Mouse (Mus musculus) midbrain, embryonic 16.5 days (tissue): Measurements from ENCODE around the gene Ugt1a2. TPM values are rescaled to one million over a fixed set of nuclear protein-coding genes. Genes with fewer than 3 reads are reported as not detected.
A peak's percentile ranks its signal among the peaks of the same experiment; 100 is the strongest.

Source experiments
- ATAC-seq: fragments of 200-750 bp; cut with Nextera tagmentation; 2 replicates; pipeline ENCODE4 v1.8.0; 2017; ENCODE audit warnings: moderate TSS enrichment
- H3K27ac ChIP-seq: fragments of 300-500 bp; sonication (generic); 2 replicates; pipeline ENCODE4 v1.5.1; 2014; ENCODE audit warnings: mild to moderate bottlenecking, low read length, mixed read lengths
- H3K27me3 ChIP-seq: fragments of 300-500 bp; sonication (generic); 2 replicates; pipeline ENCODE4 v1.6.1; 2014; ENCODE audit warnings: low read depth, low read length, mixed read lengths; ENCODE audit not compliant: control insufficient read depth, insufficient read depth
- H3K36me3 ChIP-seq: fragments of 300-500 bp; sonication (generic); 2 replicates; pipeline ENCODE4 v1.6.1; 2014; ENCODE audit warnings: mild to moderate bottlenecking, low read length, moderate library complexity, mixed read lengths; ENCODE audit not compliant: control insufficient read depth, insufficient read depth
- H3K4me1 ChIP-seq: fragments of 300-500 bp; sonication (generic); 2 replicates; pipeline ENCODE4 v1.6.1; 2014; ENCODE audit warnings: mild to moderate bottlenecking, low read length, mixed read lengths; ENCODE audit not compliant: control insufficient read depth, insufficient read depth
- H3K4me2 ChIP-seq: fragments of 300-500 bp; sonication (generic); 2 replicates; pipeline ENCODE4 v1.6.1; 2014; ENCODE audit warnings: mild to moderate bottlenecking, low read length, mixed read lengths
- H3K4me3 ChIP-seq: fragments of 300-500 bp; sonication (generic); 2 replicates; pipeline ENCODE4 v1.5.1; 2014; ENCODE audit warnings: low read depth, mild to moderate bottlenecking, low read length, moderate library complexity, mixed read lengths
- H3K9ac ChIP-seq: fragments of 300-500 bp; sonication (generic); 2 replicates; pipeline ENCODE4 v1.6.1; 2014; ENCODE audit warnings: low read depth, low read length, mixed read lengths
- H3K9me3 ChIP-seq: fragments of 300-500 bp; sonication (generic); replicated peaks from 2 replicates; pipeline ENCODE4 v1.6.1; 2014; ENCODE audit warnings: mild to moderate bottlenecking, low read length, mixed read lengths; ENCODE audit not compliant: control insufficient read depth, poor library complexity, severe bottlenecking
- WGBS: fragments of 180-500 bp; shearing (Covaris S2); extraction: QIAGEN DNeasy Blood & Tissue Kit; methylation state at CpG from one replicate; pipeline ENCODE4 v1.1.7; 2014; 5-methylcytosine and 5-hydroxymethylcytosine counted together
- polyA plus RNA-seq: library from polyadenylated mRNA; unstranded; fragments of >200 nt; fragmentation: Nextera tagmentation; extraction: Ambion mirVana; gene quantifications from 2 replicates; pipeline ENCODE4 v1.2.1, GENCODE M21; 2015

Gene Ugt1a2
- polyA plus RNA-seq, 1 experiment from 2014 or later: not detected

DNA sequence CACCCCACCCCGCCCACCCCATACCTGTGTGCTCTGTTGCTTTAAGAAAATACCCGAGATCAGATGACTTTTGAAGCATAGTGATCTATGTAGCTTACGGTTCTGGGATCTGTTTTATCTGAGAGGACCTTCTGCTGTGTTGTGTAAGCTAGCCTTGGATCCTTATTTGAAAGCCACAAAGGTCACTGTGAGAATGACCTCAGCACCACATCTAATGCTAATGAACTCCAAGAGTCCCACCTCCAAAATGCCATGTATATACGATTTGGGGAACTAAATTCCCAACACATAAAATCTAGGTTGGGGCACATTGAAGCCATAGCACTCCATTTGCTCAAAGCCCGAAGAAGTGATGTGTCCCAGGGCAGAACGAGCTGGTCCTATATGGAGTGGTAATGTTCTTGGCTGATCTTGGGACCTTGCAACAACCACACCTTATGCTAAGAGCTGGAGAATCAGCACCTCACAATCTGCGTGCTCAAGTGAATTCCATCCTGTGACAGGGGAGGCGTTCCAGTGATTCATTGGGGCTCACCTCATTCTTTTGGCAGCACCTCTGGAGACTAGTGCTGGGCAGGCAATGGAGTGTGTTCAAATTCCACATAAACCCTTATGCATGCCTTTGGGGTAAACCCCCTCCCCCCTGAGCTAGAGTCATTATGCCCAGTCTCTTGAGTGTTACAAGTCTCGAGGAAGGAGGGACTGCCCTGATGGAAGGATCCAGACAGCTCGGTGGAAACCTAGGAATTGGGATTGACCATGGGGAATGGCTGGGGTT is 56.7 kb downstream of the Ugt1a2 start:
- Histone ChIP-seq H3K4me3 (no peak overlapping the region), H3K9ac (no peak overlapping the region), H3K27me3 (no peaks in the 10 kb centered on the region), H3K36me3 (peaks cover 17% of the 10 kb centered on the region), H3K4me1 (no peaks in the 10 kb centered on the region), H3K27ac (no peak overlapping the region), H3K9me3 (peaks cover 44% of the 10 kb centered on the region), H3K4me2 (no peak overlapping the region)
- ATAC-seq: no peak
- WGBS: 80% methylated on average over 10 of the region's 10 CpGs

GRCm38 (mm10) chr1:88257681-88258080 is 57.3 kb downstream of the Ugt1a2 start:
- no peak for ATAC-seq
- Histone ChIP-seq H3K27me3 (no peaks in the 10 kb centered on the region), H3K9ac (no peak overlapping the region), H3K4me1 (no peaks in the 10 kb centered on the region), H3K9me3 (peaks cover 38% of the 10 kb centered on the region), H3K27ac (no peak overlapping the region), H3K4me3 (no peak overlapping the region), H3K36me3 (peaks cover 23% of the 10 kb centered on the region), H3K4me2 (no peak overlapping the region)
- WGBS: 79% methylated on average over 6 of the region's 6 CpGs

DNA sequence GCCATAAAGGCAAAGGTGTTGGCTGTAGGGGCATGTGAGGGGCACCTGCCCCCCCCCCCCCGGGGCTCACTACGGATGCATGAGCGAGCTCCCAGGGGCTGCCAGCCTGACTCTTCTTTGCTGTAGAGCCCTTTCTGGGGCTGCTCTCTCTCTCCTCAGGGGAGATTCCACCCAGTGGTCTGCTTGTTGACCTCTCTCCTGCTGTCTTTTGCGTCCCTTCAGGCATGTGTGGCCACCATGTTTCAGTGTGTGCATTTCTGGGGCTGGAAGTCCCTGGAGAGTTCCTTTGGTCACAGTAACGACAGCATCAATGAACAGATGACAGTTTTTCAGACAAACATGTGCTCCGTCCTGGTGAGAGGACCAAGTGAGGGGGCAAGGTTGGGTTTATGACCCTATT is 58.0 kb downstream of the Ugt1a2 start:
- no peak for ATAC-seq

GRCm38 (mm10) chr1:88258881-88259642 is 58.7 kb downstream of the Ugt1a2 start:
- no peaks in the 10 kb centered on the region for H3K27me3 ChIP-seq
- peaks cover 34% of the 10 kb centered on the region for H3K9me3 ChIP-seq
- H3K27ac ChIP-seq: no peak overlapping the region
- no peak overlapping the region for H3K9ac ChIP-seq
- H3K36me3 ChIP-seq: peaks cover 37% of the 10 kb centered on the region
- ATAC-seq: peak; percentile 3; the same call in 1 of the 2 replicates
- no peak overlapping the region for H3K4me3 ChIP-seq
- WGBS: 82% methylated on average over 8 of the region's 8 CpGs
- no peaks in the 10 kb centered on the region for H3K4me1 ChIP-seq
- H3K4me2 ChIP-seq: no peak overlapping the region

More for the DNA sequence above, 58.0 kb downstream of the Ugt1a2 start:
- Histone ChIP-seq H3K4me3 (no peak overlapping the region), H3K9me3 (peaks cover 34% of the 10 kb centered on the region), H3K4me1 (no peaks in the 10 kb centered on the region), H3K27me3 (no peaks in the 10 kb centered on the region), H3K27ac (no peak overlapping the region), H3K4me2 (no peak overlapping the region), H3K36me3 (peaks cover 30% of the 10 kb centered on the region), H3K9ac (no peak overlapping the region)
- WGBS: 71% methylated on average over 6 of the region's 6 CpGs

DNA sequence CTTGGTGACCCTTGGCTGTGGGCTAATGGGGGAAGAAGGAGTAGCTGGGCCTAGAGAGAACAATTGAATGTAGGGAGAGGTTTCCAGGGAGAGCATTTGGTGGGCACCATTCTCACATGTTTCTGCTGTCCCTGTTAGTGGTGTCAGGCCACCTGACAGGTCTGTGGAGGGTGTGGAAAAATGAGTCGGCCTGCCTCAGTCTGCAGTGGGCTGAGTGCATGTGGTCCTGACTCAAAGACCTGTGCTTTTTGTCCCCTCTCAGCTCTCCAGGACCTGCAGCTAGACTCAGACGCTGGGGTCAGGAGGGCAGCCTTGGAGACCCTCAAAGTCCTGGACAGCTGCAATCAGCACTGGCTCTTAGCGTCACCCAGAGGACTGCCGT is 59.2 kb downstream of the Ugt1a2 start:
- Histone ChIP-seq H3K4me1 (no peaks in the 10 kb centered on the region), H3K9me3 (peaks cover 30% of the 10 kb centered on the region), H3K4me2 (no peak overlapping the region), H3K27ac (no peak overlapping the region), H3K4me3 (no peak overlapping the region), H3K9ac (no peak overlapping the region), H3K27me3 (no peaks in the 10 kb centered on the region), H3K36me3 (peaks cover 43% of the 10 kb centered on the region)
- WGBS: 74% methylated on average over 4 of the region's 4 CpGs
- peak; percentile 3; the same call in 1 of the 2 replicates for ATAC-seq

GRCm38 (mm10) chr1:88260114-88260513 is 59.7 kb downstream of the Ugt1a2 start:
- Histone ChIP-seq H3K4me1 (no peaks in the 10 kb centered on the region), H3K4me2 (no peak overlapping the region), H3K27me3 (no peaks in the 10 kb centered on the region), H3K27ac (no peak overlapping the region), H3K9ac (no peak overlapping the region), H3K9me3 (peaks cover 25% of the 10 kb centered on the region), H3K4me3 (no peak overlapping the region), H3K36me3 (peaks cover 48% of the 10 kb centered on the region)
- WGBS: 86% methylated on average over 6 of the region's 6 CpGs
- ATAC-seq: no peak; the same call in 1 of the 2 replicates

DNA sequence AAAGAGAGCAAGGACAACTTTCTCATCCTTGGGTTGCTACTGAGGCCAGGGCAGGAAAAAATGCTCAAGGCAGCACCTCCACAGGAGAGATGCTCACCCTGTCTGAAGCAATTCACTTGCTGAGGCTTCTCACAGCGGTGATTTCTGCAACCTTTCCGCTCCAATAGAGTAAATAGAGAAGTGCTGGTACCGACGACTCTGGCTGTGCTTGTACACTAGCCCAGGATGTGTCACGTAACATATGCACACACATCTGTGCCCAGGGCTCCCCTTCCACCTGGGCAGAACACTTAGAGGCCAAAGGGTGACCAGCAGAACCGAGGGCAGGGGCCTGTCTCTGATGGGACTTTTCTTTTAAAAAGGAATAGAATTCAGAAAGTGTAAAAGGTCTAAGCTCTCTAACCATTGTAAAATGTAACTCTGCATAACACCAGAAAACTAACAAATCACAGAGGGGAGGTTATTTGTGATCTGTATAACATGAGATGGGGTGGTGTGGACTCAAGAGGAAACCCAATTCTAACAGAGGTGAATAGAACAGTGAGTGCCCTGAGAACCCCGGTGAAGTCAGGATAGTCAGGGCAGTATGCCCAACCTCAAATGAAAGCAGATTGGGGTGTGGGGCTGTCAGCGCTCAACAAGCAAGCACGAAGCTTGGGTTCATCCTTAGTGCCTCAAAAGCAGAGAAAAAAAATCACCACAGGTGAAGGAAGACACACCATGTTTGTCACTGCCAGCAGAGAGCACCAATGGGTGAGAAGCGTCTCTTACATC is 60.4 kb downstream of the Ugt1a2 start:
- ATAC-seq: no peak
- 84% methylated on average over 10 of the region's 10 CpGs for WGBS
- Histone ChIP-seq H3K4me3 (no peak overlapping the region), H3K27me3 (no peaks in the 10 kb centered on the region), H3K9me3 (peaks cover 18% of the 10 kb centered on the region), H3K4me2 (no peak overlapping the region), H3K4me1 (no peaks in the 10 kb centered on the region), H3K9ac (no peak overlapping the region), H3K36me3 (peaks cover 54% of the 10 kb centered on the region), H3K27ac (no peak overlapping the region)

DNA sequence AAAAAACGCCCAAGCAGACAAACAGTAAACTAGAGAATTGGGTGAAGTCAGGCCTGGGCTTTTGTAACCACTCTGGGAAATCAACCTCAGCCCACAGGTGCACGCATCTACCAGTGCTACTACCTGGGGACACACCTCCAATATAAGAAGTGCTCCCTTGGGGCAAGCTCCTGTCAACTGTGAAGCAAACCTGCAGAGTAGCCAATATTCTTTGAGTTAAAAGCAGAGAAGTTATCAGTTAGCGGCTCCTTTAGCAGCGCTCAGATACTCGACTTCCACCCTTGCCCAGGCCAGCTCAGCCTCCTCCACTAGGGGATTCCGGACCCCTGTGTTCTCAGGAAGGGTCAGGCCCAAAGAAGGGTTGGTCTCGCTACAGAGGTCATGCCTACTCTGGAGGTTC is 61.3 kb downstream of the Ugt1a2 start:
- Histone ChIP-seq H3K9me3 (peaks cover 9% of the 10 kb centered on the region), H3K9ac (no peak overlapping the region), H3K4me2 (no peak overlapping the region), H3K27me3 (no peaks in the 10 kb centered on the region), H3K36me3 (peaks cover 64% of the 10 kb centered on the region), H3K4me3 (no peak overlapping the region), H3K4me1 (no peaks in the 10 kb centered on the region), H3K27ac (no peak overlapping the region)
- 87% methylated on average over 7 of the region's 7 CpGs for WGBS
- no peak for ATAC-seq
